In the genomic region with DNA sequence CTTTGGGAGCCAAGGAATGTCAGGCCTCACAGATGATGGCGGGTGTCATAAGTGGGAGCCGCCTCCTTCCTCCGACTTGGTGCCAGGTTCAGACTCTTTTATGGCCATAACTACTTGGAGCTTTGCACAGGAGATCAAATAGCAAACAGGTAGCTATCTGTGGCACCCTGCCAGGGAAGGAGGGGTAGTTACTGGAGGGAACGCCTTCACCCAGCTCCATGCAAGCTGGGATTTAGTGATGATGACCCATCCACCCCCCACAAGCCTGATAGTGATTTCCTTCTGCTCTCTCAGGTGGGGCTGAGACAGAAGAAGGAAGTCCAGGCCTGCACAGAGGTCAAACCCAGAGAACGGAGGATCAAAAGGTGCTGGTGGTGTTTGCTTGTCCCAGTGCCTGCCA, we compare ENCODE assay signal across 15 mouse cellular contexts. TPM values are rescaled to one million over a fixed set of nuclear protein-coding genes. Genes with fewer than 3 reads are reported as not detected.
DNase-seq lines count a peak whose midpoint lies in the region; ATAC-seq and TF ChIP-seq lines count a peak whose summit lies in the region.
"Had no signal": no experiment of that assay in that cellular context is flagged by ENCODE, and none has a peak within 500 bp of the region (broad histone marks: within the 10 kb centered on the region; RNA-seq: fewer than 3 reads in every experiment).

No protein-coding gene starts in this region.

- no peaks in the 10 kb centered on the region for H3K36me3 ChIP-seq in kidney, postnatal 0 days (ENCODE audit: insufficient read depth, low read length)
- H3K36me3 ChIP-seq in intestine, embryonic 14.5 days (ENCODE audit: control insufficient read depth, insufficient read depth, low read length) = no peaks in the 10 kb centered on the region
- H3K36me3 ChIP-seq: embryonic facial prominence, embryonic 12.5 days; forebrain, embryonic 10.5 days; limb, embryonic 10.5 days had no signal

- ATAC-seq in kidney, postnatal 0 days (replicated peaks; ENCODE audit: low FRiP score, low read depth) = no peak
- ATAC-seq in intestine, embryonic 14.5 days (replicated peaks; ENCODE audit: low FRiP score, low TSS enrichment, low read depth) = no peak; the same call in 1 of the 2 replicates
- ATAC-seq in monocyte, adult 5-6 weeks (replicated peaks; ENCODE audit: insufficient number of reproducible peaks, low FRiP score, low TSS enrichment, poor library complexity, severe bottlenecking) = no peak
- ATAC-seq: hindbrain, embryonic 16.5 days had no signal

- DNase-seq in kidney, postnatal 0 days (ENCODE audit: low spot score) = peak; percentile 5
- no peak for DNase-seq in kidney, adult 9 months
- peak; percentile 72 for DNase-seq in intestine, embryonic 14.5 days (ENCODE audit: low spot score)
- DNase-seq in large intestine, adult 2 months (ENCODE audit: low read depth, low spot score) = peak; percentile 99
- DNase-seq in lung, postnatal 36 days = peak; percentile 64
- no peak for DNase-seq in layer of hippocampus, adult 9-11 months
- DNase-seq in left cerebral cortex, adult 11 months (ENCODE audit: low spot score) = no peak
- DNase-seq: cerebellum, adult 11 months; cerebellum, postnatal 36 days; midbrain, embryonic 14.5 days had no signal

- H3K4me2 ChIP-seq in kidney, postnatal 0 days (ENCODE audit: low read length) = no peak overlapping the region
- no peak overlapping the region for H3K4me2 ChIP-seq in intestine, embryonic 14.5 days (ENCODE audit: low read length)
- H3K4me2 ChIP-seq: embryonic facial prominence, embryonic 12.5 days had no signal

- H3K27ac ChIP-seq in kidney, postnatal 0 days = no peak overlapping the region
- H3K27ac ChIP-seq in intestine, embryonic 14.5 days (ENCODE audit: low read depth) = no peak overlapping the region
- H3K27ac ChIP-seq: embryonic facial prominence, embryonic 12.5 days; forebrain, embryonic 10.5 days; limb, embryonic 10.5 days had no signal

- H3K9ac ChIP-seq in kidney, postnatal 0 days (ENCODE audit: low read depth, low read length) = no peak overlapping the region
- H3K9ac ChIP-seq in intestine, embryonic 14.5 days (ENCODE audit: low read length) = no peak overlapping the region
- H3K9ac ChIP-seq: embryonic facial prominence, embryonic 12.5 days had no signal

- no peak for TF ChIP-seq CTCF in kidney, postnatal 0 days (IDR thresholded peaks at IDR 0.05; ENCODE audit: low read depth)

- H3K9me3 ChIP-seq in kidney, postnatal 0 days (replicated peaks; ENCODE audit: low read length) = no peaks in the 10 kb centered on the region
- no peaks in the 10 kb centered on the region for H3K9me3 ChIP-seq in intestine, embryonic 14.5 days (ENCODE audit: control insufficient read depth, low read length)
- H3K9me3 ChIP-seq: embryonic facial prominence, embryonic 12.5 days; forebrain, embryonic 10.5 days; limb, embryonic 10.5 days had no signal

- H3K4me1 ChIP-seq in kidney, postnatal 0 days (replicated peaks; ENCODE audit: insufficient read depth, low read length) = no peaks in the 10 kb centered on the region
- no peaks in the 10 kb centered on the region for H3K4me1 ChIP-seq in intestine, embryonic 14.5 days (replicated peaks; ENCODE audit: control insufficient read depth, insufficient read depth, low read length)
- H3K4me1 ChIP-seq: embryonic facial prominence, embryonic 12.5 days; forebrain, embryonic 10.5 days; limb, embryonic 10.5 days had no signal

- no peak overlapping the region for H3K4me3 ChIP-seq in kidney, postnatal 0 days (replicated peaks; ENCODE audit: low read depth, low read length)
- no peak overlapping the region for H3K4me3 ChIP-seq in intestine, embryonic 14.5 days (ENCODE audit: low read depth, low read length)
- H3K4me3 ChIP-seq: embryonic facial prominence, embryonic 12.5 days; forebrain, embryonic 10.5 days; limb, embryonic 10.5 days had no signal

- H3K27me3 ChIP-seq in kidney, postnatal 0 days (ENCODE audit: insufficient read depth, low read length) = no peaks in the 10 kb centered on the region
- no peaks in the 10 kb centered on the region for H3K27me3 ChIP-seq in intestine, embryonic 14.5 days (replicated peaks; ENCODE audit: control insufficient read depth, insufficient read depth, low read length)
- H3K27me3 ChIP-seq: embryonic facial prominence, embryonic 12.5 days had no signal

- WGBS in kidney, postnatal 0 days = 55% methylated on average over 5 of the region's 5 CpGs
- WGBS in intestine, embryonic 14.5 days = 61% methylated on average over 5 of the region's 5 CpGs
- WGBS in large intestine, adult 2 months = 30% methylated on average over 5 of the region's 5 CpGs

RNA-seq across cellular contexts. Expression of a gene that starts 26.6 kb away (rescaled TPM):
- polyA plus RNA-seq in kidney, postnatal 0 days (2015; fragmentation: Nextera tagmentation; extraction: Ambion mirVana) = 0.87 and 1.0 TPM in 2 replicates
- polyA plus RNA-seq in intestine, embryonic 14.5 days (2014; fragmentation: Nextera tagmentation; extraction: Ambion mirVana) = 1.5 and 2.5 TPM in 2 replicates
- polyA plus RNA-seq in large intestine, adult 2 months (2012; rRNA removed) = 6.2 and 7.7 TPM in 2 replicates
- 0.19 TPM in 1 of 3 replicates, not detected in the others for total RNA-seq in monocyte, adult 5-6 weeks (2017)
- polyA plus RNA-seq: limb, embryonic 10.5 days had no signal

Comparison
In these comparisons a context has a peak if more than half of its experiments do, and no peak if none do; other contexts are left out.
1. DNase-seq: peak in kidney, postnatal 0 days (single experiment), intestine, embryonic 14.5 days (single experiment), large intestine, adult 2 months (single experiment) and lung, postnatal 36 days (single experiment); none in kidney, adult 9 months (single experiment), layer of hippocampus, adult 9-11 months (single experiment) and left cerebral cortex, adult 11 months (single experiment).